Mouse (Mus musculus) heart, adult 2 months (tissue): ENCODE data around the gene Ndufa7. TPM values are rescaled to one million over a fixed set of nuclear protein-coding genes. Genes with fewer than 3 reads are reported as not detected.

Experiments
- DNase-seq, 2 experiments: peaks; one replicate each; pipeline ENCODE4 v3.0.0; 2021
- H3K27ac ChIP-seq: fragments of 200-600 bp; 2 replicates; pipeline ENCODE4 v1.8.1; 2022
- H3K27me3 ChIP-seq: fragments of 200-500 bp; 2 replicates; pipeline ENCODE4 v1.6.1; 2012; ENCODE audit warnings: mild to moderate bottlenecking, low read length, inconsistent platforms, mixed read lengths; ENCODE audit not compliant: control insufficient read depth, insufficient read depth
- H3K36me3 ChIP-seq: fragments of 200-500 bp; 2 replicates; pipeline ENCODE4 v1.6.1; 2012; ENCODE audit warnings: low read length, inconsistent platforms; ENCODE audit not compliant: control insufficient read depth, insufficient read depth
- H3K4me1 ChIP-seq: fragments of 200-500 bp; 2 replicates; pipeline ENCODE4 v1.6.1; 2011; ENCODE audit warnings: low read length; ENCODE audit not compliant: control insufficient read depth, insufficient read depth
- H3K4me3 ChIP-seq: fragments of 200-600 bp; 2 replicates; pipeline ENCODE4 v1.8.1; 2022
- H3K79me2 ChIP-seq: fragments of 200-500 bp; replicated peaks from 2 replicates; pipeline ENCODE4 v1.6.1; 2012; ENCODE audit warnings: mild to moderate bottlenecking, inconsistent platforms, low read length, moderate library complexity, mixed read lengths; ENCODE audit not compliant: control insufficient read depth, insufficient read depth
- H3K9ac ChIP-seq: fragments of 200-500 bp; 2 replicates; pipeline ENCODE4 v1.6.1; 2012; ENCODE audit warnings: low read depth, mild to moderate bottlenecking, control low read depth, inconsistent platforms, low read length, mixed read lengths
- CTCF ChIP-seq: fragments of 200-600 bp; IDR thresholded peaks from 2 replicates; pipeline ENCODE4 v1.8.1; 2022; ENCODE audit warnings: antibody characterized with exemption, mild to moderate bottlenecking, moderate library complexity
- EP300 ChIP-seq: fragments of 200-500 bp; IDR thresholded peaks from 2 replicates; pipeline ENCODE4 v1.6.1; 2011; ENCODE audit warnings: low read depth, low read length, control low read depth; ENCODE audit not compliant: insufficient read depth
- POLR2A ChIP-seq: fragments of 200-500 bp; IDR thresholded peaks from 2 replicates; pipeline ENCODE4 v1.6.1; 2011; ENCODE audit warnings: mild to moderate bottlenecking, low read depth, low read length, control low read depth; ENCODE audit not compliant: insufficient read depth
- WGBS: fragments of 180-500 bp; shearing (Covaris S2); methylation state at CpG from one replicate; pipeline ENCODE4 v1.1.7; 2018; 5-methylcytosine and 5-hydroxymethylcytosine counted together
- intact Hi-C: fragments of 180-260 bp; cut with DNase I; formaldehyde crosslinking; loops from one replicate; pipeline ENCODE4 v1.15.1; 2025
- long read RNA-seq: library from polyadenylated mRNA; stranded (forward); transcript quantifications from one replicate; pipeline ENCODE4 v2.0.0, GENCODE M21; 2021
- polyA plus RNA-seq: library from polyadenylated mRNA; depleted of rRNA; stranded (reverse); fragments of >200 nt; gene quantifications from 2 replicates; pipeline ENCODE4 v1.2.3, GENCODE M21; 2012; rRNA removed
- total RNA-seq, 2 experiments: library from RNA; stranded (reverse); gene quantifications; 2 replicates each; pipeline ENCODE4 v1.2.3; 2021

The Ndufa7 gene
- 100 to 1,000 TPM; 609 to 707 TPM for total RNA-seq
- 755 and 759 TPM in 2 replicates for polyA plus RNA-seq
- long read RNA-seq, transcript Ndufa7-201 (4 exons, 528 nt), result major isoform, 525 of 577 reads
- long read RNA-seq, transcript Ndufa7-204 (2 exons, 610 nt), result minor isoform, 28 of 577 reads
- long read RNA-seq, transcript Ndufa7-202 (3 exons, 438 nt), result minor isoform, 16 of 577 reads
- long read RNA-seq, partial matches to known transcripts, result 2 of 577 reads
- long read RNA-seq, other reads (novel, unspliced or antisense), result 2 of 577 reads

DNA sequence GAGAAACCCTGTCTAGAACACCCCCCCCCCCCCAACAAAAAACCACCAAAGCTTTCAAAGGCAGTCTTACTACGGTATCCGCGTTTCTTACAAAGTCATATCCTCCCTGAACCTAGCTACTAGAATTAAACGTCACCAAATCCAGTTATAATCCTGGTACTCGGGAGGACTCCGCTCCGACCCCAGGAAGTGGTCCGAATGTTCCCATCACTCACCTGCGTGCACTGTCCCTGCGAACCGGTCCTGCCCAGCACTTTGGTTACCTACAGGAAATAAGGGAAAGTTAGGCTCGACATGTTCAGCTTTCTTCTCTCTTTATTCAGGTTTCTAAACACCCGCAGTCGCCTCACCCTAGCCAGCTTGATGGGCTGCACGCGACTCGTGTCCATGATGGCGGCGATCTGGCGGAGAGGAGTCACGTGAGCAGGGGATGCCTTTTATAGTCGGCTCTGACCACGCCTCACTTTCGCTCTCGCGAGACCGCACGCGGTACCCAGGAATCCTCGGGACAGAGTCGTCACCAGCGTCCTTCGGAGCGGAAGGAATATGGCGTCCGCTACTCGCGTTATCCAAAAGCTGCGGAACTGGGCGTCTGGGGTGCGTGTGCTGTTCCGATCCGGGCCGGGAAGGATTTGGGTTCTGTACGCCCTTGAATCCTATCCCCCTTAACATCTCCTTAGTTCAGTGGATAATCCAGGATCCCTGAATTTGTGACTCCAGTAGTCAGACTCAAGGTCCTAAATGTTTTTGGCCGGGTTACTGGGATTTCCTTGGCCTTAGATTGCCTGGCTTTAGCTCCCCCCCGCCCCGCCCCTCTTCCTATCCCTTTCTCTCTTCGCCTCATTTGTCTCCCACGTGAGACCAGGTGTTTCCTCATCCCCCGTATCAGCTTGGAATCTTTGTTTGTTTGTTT lies at the start of gene Ndufa7, which contains the start of gene Rps28:
TSS of gene Ndufa7 (plus strand) at position 489 of the 913 bp plus-strand sequence.
TSS of gene Rps28 (minus strand) at position 479 of the 913 bp plus-strand sequence.
- Histone ChIP-seq H3K27ac (peak within 1 kb of the TSS; percentile 95), H3K79me2 (0 out of 2 replicates have a peak, but pooled peaks cover 1% of the 10 kb centered on the region), H3K4me3 (peak within 1 kb of the TSS; percentile 95), H3K9ac (peak within 1 kb of the TSS; percentile 78), H3K27me3 (no peaks in the 10 kb centered on the region), H3K36me3 (peaks cover 33% of the 10 kb centered on the region), H3K4me1 (peaks cover 17% of the 10 kb centered on the region)
- intact Hi-C loops, result no loop called here
- TF ChIP-seq CTCF, result no peak
- TF ChIP-seq POLR2A, result peak; percentile 98; the same call in 1 of the 2 replicates
- TF ChIP-seq EP300, result peak; percentile 71; the same call in 1 of the 2 replicates
- peak; percentile 98 to 100 for DNase-seq
- WGBS, result under 1% methylated on average over 51 of the region's 51 CpGs

DNA sequence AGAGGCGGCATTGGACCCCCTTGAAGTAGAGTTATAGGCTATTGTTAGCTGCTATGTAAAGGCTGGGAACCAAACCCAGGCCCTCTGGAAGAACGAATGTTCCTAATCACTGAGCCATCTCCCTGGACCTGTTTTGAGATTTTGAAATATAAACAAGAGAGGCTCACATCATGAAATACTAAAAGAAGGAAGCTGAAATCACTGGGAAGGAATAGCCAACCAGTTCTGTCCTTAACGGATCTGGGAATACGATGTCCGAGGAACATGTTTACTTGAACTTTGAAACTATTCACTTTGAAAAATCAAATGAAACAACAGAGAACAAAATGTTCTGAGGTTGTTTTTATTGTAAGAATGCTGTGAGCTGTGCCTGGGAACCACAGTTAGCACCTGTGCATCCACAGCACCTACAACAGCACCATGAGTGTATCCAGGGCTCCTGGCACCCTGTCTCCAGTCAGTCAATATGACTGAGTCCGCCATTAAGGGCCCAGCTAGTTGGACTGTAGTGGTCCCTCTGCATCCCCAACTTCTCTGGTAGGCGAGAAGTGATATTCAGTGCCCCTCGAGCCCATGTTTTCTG lies 49.7 kb upstream of the Ndufa7 start:
- DNase-seq, result no peak
- intact Hi-C loops, result no loop called here
- Histone ChIP-seq H3K9ac (no peak overlapping the region), H3K4me1 (peaks cover 8% of the 10 kb centered on the region), H3K27me3 (no peaks in the 10 kb centered on the region), H3K79me2 (no peaks in the 10 kb centered on the region), H3K4me3 (no peak overlapping the region), H3K27ac (no peak overlapping the region), H3K36me3 (peaks cover 6% of the 10 kb centered on the region)
- 79% methylated on average over 8 of the region's 8 CpGs for WGBS
- no peak for TF ChIP-seq EP300
- TF ChIP-seq POLR2A, result no peak
- no peak for TF ChIP-seq CTCF

DNA sequence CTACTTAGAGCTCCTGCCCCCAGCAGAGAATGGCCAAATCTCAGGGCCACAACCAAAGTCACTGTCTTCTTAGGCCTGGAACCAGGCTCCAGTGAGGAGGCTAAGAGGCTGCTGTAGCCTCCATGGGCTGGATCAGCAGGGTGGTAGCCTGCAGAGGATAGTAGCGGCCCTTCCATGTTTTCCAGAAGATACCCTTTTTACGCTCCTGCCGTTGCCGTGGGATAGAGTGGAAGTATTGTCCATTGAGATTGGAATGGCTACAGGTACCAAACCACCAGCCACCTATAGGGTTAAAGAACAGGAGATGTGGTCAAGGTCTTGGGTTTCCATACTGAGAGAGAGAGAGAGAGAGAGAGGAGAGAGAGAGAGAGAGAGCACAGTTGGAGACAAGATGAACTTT lies 49.1 kb upstream of the Ndufa7 start:
- no peak for TF ChIP-seq POLR2A
- no peak for TF ChIP-seq EP300
- TF ChIP-seq CTCF, result no peak
- intact Hi-C loops, result no loop called here
- WGBS, result 90% methylated on average over 4 of the region's 4 CpGs
- peaks cover 9% of the 10 kb centered on the region for H3K4me1 ChIP-seq
- H3K4me3 ChIP-seq, result no peak overlapping the region
- no peak overlapping the region for H3K27ac ChIP-seq
- peaks cover 8% of the 10 kb centered on the region for H3K36me3 ChIP-seq
- no peak for DNase-seq
- H3K9ac ChIP-seq, result no peak overlapping the region
- no peaks in the 10 kb centered on the region for H3K79me2 ChIP-seq
- no peaks in the 10 kb centered on the region for H3K27me3 ChIP-seq

DNA sequence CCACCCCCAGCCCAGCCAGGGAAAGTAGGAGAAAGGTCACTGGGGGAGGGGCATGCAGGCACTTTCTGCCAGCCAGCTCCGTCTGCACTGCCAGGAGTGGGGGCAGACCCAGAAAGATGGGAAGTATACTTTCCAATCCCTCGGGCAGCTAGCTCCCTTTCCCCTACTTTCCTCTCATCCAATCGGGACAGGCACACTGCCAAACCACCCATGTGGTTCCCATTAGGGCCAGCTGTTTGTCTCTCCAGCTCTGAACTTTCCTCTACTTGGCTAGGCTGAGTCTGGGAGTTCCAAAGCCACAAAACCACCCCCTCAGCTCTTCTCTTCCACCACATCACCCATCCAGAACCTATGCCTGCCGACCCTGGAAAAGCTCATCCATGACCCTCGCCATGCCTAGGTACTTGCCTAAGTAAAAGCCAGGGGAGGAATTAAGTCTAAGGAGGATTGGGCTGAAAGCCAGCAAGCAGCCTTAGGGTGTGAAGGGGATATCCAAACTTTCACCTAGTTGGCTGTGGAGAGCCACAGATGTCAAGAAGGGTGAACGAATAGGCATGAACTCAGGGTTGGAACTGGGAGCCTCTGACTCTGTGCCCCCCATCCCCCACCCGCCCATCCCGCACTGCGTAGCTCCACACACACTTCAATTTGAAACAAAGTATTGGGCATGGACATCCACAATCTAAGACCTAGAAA lies 45.0 kb upstream of the Ndufa7 start:
- Histone ChIP-seq H3K36me3 (peaks cover 8% of the 10 kb centered on the region), H3K4me1 (peaks cover 27% of the 10 kb centered on the region), H3K4me3 (peak overlapping the region; percentile 56), H3K27me3 (no peaks in the 10 kb centered on the region), H3K9ac (no peak overlapping the region; the same call in 1 of the 2 replicates), H3K27ac (peak overlapping the region; percentile 88), H3K79me2 (no peaks in the 10 kb centered on the region)
- DNase-seq, result peak; percentile 95 to 96
- 5% methylated on average over 9 of the region's 9 CpGs for WGBS
- intact Hi-C loops, result loop anchor here (2.0 kb wide), 1 partner anchor 23 kb away; no protein-coding TSS in a partner anchor
- TF ChIP-seq CTCF, result no peak
- peak; percentile 58; the same call in 1 of the 2 replicates for TF ChIP-seq POLR2A
- peak; percentile 98 for TF ChIP-seq EP300

GRCm38 (mm10) chr17:33779967-33780295 lies 44.4 kb upstream of the Ndufa7 start:
- peak overlapping the region; percentile 56 for H3K4me3 ChIP-seq
- no peak overlapping the region for H3K9ac ChIP-seq
- H3K27ac ChIP-seq, result peak overlapping the region; percentile 88
- TF ChIP-seq POLR2A (no peak), CTCF (no peak), EP300 (no peak)
- intact Hi-C loops, result loop anchor here (2.0 kb wide), 1 partner anchor 23 kb away; no protein-coding TSS in a partner anchor
- H3K36me3 ChIP-seq, result peaks cover 8% of the 10 kb centered on the region
- WGBS, result 12% methylated on average over 5 of the region's 5 CpGs
- peaks cover 27% of the 10 kb centered on the region for H3K4me1 ChIP-seq
- no peaks in the 10 kb centered on the region for H3K27me3 ChIP-seq
- no peak for DNase-seq
- no peaks in the 10 kb centered on the region for H3K79me2 ChIP-seq
